Mouse (Mus musculus) heart, postnatal 25 days (tissue): ENCODE measurements around the gene Plekha8. TPM values are rescaled to one million over a fixed set of nuclear protein-coding genes. Genes with fewer than 3 reads are reported as not detected.

Experiments
- DNase-seq: peaks from one replicate; pipeline ENCODE4 v3.0.0; 2022; ENCODE audit warnings: low spot score
- intact Hi-C: fragments of 180-260 bp; cut with DNase I; formaldehyde crosslinking; loops from one replicate; pipeline ENCODE4 v1.15.1; 2025
- total RNA-seq, 2 experiments: library from RNA; stranded (reverse); gene quantifications; 2 replicates each; pipeline ENCODE4 v1.2.3; 2021

Plekha8 gene
- total RNA-seq, 2 experiments from 2014 or later: 10.6 TPM

DNA sequence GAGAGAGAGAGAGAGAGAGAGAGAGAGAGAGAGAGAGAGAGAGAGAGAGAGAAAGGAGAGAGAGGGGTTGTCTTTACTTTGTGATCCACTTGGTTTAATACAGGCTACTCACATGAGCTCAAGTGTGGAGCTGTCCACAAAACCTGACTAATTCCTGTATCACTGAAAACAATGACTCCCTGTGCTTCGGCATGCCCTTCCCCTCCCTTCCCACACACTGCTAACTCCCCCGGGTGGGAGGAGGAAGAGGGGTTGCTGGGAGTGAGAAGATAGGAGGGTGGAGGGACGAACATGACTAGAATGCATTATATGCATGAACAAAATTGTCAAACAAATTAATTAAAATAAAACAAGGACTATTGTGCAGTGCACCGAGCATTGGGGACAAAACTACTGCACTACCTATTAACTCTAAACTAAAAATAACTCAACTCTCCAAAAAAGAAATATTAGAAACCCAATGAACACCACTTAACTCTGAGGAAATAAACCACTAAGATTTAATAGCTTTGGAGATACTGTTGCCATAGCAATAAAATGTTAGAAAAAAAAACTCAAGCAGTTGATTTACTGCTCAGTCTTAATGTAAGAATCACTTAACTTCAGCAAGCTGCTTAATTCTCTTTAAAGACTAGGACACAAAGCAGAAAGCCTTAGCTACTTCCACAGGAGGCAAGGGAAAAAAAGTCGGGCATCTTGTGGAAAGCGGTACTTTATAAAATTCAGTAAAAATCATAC lies 21.5 kb upstream of the Plekha8 start:
- intact Hi-C loops: no loop called here
- DNase-seq: no peak

DNA sequence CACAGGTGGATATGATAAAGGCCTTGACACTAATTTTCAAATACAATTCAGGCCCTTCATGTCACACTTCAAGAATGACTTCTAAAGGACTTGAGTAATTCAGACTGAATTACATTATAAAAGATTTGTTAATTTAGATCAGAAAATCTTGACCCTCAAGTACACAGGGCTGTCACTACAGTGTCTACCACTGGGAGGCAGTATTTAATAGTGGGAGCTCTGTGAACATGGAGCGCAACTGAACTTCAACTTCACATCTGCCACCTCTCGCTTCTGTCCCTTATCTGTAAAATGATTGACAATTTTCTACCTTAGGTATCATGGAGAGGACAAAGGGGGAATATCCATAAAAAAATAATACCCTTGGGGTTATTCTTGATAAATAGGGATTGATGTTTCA lies 8.7 kb upstream of the Plekha8 start:
- intact Hi-C loops: loop anchor here (2.0 to 10.0 kb wide), 3 partner anchors 45 to 579 kb away; no protein-coding TSS in a partner anchor
- no peak for DNase-seq

DNA sequence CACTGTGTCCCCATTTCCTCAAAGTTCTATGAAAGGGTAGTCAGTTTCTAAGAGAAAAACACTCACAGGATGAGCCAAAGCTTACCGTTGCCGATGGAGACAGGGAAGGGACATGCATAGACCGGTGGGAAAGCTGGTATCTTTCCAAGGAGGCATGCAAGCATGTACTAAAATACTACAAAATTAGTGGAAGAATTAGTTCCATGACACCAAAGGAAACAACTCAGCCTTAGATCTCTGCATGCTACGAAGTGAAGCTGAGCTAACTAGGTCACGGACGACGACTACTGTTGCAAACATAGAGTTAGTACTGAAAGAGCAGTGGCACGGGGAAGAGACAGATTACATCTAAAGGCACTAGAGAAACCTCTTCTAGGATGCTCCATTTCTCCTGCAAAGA lies 8.0 kb upstream of the Plekha8 start:
- intact Hi-C loops: loop anchor here (2.0 to 10.0 kb wide), 3 partner anchors 44 to 578 kb away; no protein-coding TSS in a partner anchor
- DNase-seq: no peak

DNA sequence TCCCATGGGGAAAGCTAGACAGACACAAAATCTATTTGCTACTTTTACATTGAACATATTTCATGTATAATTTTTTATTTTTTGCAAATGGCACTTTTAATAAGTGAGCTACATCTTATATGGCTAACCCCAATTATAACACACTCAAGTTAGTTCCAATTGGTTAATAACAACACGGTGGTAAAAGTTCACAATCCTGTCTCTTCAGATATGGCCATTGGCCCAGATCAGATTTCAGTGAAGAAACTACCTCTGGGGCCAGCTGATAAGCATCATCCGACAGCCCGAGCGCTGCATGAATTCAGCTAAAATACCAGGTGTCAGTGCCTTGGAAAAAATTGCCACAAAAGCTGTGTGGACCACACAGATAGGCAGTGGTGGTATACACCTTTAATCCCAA lies 7.2 kb upstream of the Plekha8 start:
- intact Hi-C loops: loop anchor here (2.0 to 10.0 kb wide), 3 partner anchors 43 to 577 kb away; no protein-coding TSS in a partner anchor

DNA sequence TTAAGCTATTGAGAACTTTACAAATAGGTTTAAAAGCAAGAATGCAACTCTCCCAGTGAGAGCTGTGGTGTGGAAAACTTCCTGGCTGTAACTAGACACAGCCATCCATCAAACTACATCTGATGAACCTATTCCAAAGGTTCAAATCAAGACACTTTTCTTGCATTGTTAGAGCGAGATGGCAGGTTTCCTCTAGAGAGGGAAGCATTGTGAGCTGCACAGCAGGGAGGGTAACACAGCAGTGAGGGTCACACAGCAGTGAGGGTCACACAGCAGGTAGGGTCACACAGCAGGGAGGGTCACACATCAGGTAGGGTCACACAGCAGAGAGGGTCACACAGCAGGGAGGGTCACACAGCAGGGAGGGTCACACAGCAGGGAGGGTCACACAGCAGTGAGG lies 6.7 kb upstream of the Plekha8 start:
- no peak for DNase-seq
- intact Hi-C loops: loop anchor here (10.0 kb wide), 2 partner anchors 193 to 577 kb away; no protein-coding TSS in a partner anchor

More for the DNA sequence above, 7.2 kb upstream of the Plekha8 start:
- no peak for DNase-seq

DNA sequence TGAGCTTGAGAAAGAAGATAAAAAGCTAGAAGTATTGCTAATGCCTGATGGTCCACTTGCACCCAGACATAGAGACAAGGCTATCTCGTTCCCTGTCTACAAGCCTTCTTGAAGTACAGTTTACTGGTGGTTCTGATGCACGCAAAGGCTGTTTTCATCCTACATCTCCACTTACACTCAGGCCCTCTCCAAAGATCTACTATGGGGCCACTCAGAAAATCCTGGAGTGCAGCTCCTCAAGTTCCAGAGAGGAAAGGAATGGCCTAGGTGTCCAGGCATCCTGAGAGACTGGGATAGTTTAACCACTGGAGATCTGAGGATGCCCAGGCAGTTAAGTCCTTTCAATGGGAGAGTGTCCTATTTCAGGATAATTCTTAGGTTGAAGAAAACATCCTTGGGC lies 4.2 kb upstream of the Plekha8 start:
- DNase-seq: no peak
- intact Hi-C loops: loop anchor here (10.0 kb wide), 1 partner anchor 384 kb away; the partner anchor contains the start of gene Nod1

DNA sequence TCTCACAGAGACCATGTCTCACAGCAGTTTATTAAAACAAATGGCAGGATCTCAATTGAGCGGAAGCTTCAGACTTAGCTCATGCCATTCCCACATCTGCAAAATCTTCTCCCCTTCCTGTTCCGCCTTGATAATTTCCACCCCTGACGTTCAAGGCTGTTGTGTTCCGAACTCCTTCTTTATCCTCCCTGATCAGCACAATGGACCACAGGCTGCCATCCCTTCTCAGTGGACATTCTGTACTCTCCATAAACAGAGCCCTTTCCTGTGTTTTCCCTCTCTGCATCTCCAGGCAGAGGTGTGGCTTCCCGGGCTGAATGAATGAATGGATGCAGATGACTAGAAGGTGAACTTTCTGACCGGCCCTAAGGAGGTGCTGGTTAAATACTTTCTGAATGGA lies 3.1 kb upstream of the Plekha8 start:
- intact Hi-C loops: loop anchor here (10.0 kb wide), 1 partner anchor 383 kb away; the partner anchor contains the start of gene Nod1
- DNase-seq: peak; percentile 8

DNA sequence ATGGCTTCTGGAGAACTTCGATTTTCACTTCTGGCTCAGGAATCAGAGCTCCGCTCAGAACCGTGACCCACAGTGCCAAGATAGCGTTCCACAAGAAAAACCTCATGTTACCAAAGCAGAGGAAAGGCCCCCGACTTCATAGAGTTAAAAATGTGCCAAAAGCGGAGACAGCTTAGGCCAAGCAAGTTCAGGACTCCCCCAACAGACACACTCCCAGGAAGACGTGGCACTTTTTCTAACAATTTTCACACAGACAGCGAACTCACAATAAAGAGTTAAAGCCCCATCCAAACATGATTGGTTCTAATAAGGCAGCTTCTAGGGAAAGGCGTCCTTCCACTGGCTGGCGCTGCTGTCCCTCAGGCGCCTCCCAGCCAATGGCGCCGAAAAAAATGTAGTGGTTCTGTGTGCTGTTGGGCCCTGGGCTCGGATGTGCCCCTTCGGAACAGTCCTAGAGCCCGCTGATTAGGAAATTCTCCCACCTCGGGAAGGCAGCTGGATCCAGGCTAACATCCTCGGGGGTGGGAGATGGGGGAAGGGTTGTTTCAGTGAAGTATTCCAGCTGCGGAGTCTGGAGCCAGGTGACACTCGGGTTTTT lies 1.9 kb upstream of the Plekha8 start:
- intact Hi-C loops: loop anchor here (10.0 kb wide), 1 partner anchor 382 kb away; the partner anchor contains the start of gene Nod1
- peak; percentile 92 for DNase-seq

DNA sequence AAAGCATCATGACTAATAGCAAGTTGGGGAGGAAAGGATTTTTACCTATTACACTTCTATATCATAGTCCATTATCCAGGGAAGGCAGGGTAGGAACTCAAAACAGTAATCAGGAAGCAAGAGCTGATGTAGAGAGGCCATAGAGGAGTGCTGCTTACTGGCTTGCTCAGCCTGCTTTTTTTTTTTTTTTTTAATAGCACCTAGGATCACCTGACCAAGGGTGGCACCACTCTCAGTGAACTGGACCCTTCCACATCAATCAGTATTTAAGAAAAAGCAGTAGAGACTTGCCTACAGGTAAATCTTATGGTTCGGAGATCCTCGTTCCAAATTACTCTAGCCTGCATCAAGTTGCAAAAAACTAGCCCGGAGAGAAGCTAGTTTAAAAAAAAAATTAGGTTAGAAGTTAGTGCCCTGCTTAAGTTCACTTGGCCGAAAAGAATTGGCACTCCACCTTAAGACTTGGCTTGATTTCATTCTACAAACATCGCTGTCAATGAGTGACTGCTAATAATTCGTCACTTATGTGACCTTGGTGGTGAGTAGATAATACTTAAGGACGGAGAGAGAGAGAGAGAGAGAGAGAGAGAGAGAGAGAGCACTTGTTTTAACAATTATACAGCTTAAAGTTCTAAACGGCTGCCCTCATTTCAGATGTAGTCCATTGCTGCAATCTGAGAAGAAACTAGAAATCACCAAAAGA lies 994 bp upstream of the Plekha8 start:
- DNase-seq: no peak
- intact Hi-C loops: loop anchor here (10.0 kb wide), 1 partner anchor 381 kb away; the partner anchor contains the start of gene Nod1

DNA sequence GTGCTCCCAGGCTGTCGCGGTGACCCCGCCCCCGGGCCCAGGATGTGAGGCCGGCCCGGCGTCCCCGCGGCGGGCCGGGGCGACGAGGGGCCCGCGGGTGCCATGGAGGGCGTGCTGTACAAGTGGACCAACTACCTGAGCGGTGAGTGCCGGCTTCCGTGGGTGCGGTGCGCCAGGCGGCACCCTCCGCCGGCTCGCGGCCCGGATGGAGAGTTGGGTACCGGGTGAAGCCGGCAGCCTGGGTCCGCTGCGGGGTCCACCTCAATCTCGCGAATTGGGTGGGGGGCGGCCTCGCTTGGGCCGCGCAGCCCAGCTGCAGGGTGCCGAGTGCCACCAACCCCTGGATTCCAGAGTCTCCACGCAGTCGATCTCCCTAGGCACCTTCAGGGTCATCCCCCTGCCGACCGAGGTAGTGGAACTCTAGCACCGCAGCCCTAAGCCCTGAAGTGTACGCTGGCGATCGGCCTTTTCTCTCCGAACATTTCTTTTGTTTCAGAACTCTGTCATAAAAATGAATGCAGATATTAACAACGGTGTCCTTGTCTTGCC lies 493 bp downstream of the Plekha8 start:
- intact Hi-C loops: loop anchor here (5.0 to 10.0 kb wide), 3 partner anchors 87 to 379 kb away; partner anchors contain the start of genes Mturn, Nod1 and Znrf2
- DNase-seq: no peak

DNA sequence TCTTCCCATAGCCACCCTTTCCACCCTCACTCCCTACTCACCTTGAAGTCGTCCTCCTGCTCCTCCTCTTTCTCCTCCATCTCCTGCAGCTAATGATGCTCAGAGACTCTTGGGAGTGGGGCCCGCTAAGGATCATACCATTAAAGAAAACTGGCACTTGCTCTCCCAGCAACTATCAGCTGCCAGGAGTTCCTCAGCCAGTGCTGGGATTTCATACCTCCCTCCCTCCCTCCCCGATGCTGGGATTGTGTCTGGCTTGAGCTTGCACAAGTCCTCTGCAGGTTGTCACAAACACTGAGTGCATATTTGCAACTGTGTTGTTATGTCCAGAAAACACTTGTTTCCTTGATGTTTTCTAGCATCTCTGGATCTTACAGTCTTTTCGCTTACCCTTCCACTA lies 2.3 kb downstream of the Plekha8 start, which contains the start of gene Fkbp14:
Fkbp14 (minus strand) TSS at position 101 of the 400 bp plus-strand sequence.
- DNase-seq: no peak
- intact Hi-C loops: loop anchor here (5.0 to 10.0 kb wide), 3 partner anchors 85 to 378 kb away; partner anchors contain the start of genes Mturn, Nod1 and Znrf2

DNA sequence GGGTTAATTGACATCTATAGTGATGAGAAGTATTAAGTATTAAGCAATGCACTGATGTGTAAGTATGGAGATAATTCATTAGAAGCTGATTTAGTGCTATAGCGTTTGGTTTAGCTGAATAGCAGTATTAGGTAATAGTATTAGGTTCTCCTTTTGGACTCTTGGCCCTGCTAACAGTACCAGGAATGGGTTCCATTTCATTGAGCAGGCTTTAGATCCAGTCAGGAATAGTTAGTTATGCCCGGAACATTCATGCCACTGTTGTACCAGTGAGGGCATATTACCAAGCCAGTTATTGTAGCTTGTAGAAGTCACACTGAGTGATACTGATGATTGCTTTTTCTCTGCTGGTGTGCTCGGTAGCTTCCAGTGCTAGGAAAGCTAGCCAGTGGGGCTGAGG lies 2.8 kb downstream of the Plekha8 start:
- intact Hi-C loops: loop anchor here (5.0 to 10.0 kb wide), 3 partner anchors 85 to 377 kb away; partner anchors contain the start of genes Mturn, Nod1 and Znrf2
- no peak for DNase-seq

DNA sequence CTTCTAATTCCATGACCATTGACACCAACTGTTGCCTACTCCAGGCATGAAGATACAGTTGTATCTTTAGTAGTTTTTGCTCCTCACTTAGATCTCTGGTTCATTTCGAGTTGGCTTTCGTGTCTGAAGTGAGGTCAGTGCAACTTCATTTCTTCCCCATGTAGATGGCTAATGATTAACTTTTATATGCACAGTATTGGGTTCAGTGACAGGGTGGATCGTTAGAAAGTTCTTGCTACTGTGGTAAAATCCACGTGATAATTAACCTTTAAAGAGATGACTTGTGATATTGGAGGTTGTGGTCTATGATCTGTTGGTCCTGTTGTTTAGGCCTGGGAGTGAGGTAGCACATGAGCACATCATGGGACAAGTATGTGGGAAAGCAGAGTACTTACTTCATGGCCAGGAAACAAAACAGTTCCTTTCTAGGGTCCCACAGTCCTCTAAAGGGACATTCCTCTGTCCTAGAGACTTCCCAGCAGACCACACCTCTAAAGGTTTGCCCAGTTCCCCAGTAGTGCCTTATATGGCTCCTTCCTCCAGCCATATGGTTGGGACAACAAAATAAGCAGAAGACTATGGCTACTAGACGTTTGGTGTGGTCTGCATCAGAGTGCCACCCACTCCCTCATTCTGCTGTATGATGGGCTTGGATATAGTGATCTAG lies 5.9 kb downstream of the Plekha8 start:
- no peak for DNase-seq
- intact Hi-C loops: no loop called here

DNA sequence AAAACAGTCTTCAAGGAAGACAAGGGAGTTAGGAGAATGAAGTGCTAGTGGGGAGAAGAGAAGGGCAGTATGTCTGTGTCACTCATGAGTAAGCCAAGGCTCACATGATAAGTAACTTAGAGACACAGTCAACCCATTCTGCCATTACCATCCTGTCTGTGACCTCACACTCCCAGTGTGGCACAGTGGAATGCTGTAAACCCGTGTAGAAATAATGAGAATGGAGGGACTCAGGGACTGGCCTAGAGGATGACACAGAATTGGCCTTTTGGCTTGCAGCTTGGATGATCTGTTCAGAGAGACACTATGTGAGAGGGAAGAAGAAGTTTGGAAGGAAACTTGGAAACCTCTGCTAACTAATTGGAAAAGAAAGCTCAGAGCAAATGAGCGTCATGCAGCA lies 8.0 kb downstream of the Plekha8 start:
- intact Hi-C loops: no loop called here
- DNase-seq: no peak

DNA sequence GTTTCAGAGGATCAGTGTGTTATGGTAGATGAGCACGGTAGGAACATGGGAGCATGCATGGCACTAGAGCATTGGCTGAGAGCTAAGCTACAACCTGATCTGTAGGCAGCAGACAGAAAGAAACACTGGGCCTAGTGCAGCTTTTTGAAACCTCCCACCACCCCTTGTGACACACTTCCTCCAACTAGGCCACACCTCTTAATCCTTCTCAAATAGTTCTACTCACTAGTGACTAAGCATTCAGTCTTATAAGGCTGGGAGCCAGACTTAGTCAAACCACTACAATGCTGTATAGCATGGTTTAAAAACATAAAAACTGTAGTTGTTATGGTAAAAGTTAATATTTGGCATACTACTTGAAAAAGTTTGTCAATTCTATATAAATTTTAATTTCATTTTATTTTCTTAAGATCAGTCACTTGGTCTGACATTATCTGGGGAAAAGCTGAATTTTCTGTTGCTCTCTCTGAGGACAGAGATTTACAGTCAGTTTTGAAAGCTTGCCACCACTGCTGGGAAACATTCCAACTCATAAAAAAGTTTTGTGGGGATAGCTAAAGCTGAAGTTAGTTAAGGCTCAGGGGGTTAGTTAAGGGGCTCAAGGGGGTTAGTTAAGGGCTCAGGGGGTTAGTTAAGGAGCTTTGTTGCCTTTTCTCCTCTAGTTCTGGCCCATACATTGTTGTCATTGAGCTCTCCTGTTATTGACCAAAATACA lies 9.2 kb downstream of the Plekha8 start:
- DNase-seq: no peak
- intact Hi-C loops: no loop called here

DNA sequence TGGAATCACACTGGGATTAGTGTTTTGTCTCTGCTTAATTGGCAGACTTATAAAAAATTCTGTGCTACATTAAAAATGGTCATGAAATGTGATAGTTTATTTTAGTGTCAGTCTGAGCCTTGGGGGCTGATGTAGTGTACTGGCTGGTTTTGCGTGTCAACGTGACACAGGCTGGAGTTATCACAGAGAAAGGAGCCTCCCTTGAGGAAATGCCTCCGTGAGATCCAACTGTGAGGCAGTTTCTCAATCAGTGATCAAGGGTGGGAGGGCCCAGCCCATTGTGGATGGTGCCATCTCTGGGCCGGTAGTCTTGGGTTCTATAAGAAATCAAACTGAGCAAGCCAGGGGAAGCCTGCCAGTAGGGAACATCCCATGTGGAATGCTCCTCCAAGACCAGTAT lies 11.3 kb downstream of the Plekha8 start:
- intact Hi-C loops: no loop called here
- DNase-seq: no peak

DNA sequence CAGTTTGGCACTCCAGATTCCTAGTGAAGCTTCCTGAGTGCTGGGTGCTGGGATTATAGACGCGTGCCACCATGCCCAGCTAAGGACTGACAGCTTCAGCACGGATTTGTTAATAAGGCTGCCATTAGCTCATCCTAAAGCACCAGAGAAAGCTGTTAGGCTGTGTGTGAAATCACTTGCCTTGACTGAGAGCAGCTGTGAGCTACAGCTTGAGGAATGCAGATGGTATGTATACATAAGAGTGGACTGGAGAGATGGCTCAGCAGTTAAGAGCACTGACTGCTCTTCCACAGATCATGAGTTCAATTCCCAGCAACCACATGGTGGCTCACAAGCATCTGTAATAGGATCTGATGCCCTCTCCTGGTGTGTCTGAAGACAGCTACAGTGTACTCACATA lies 22.5 kb downstream of the Plekha8 start:
- intact Hi-C loops: no loop called here
- no peak for DNase-seq

DNA sequence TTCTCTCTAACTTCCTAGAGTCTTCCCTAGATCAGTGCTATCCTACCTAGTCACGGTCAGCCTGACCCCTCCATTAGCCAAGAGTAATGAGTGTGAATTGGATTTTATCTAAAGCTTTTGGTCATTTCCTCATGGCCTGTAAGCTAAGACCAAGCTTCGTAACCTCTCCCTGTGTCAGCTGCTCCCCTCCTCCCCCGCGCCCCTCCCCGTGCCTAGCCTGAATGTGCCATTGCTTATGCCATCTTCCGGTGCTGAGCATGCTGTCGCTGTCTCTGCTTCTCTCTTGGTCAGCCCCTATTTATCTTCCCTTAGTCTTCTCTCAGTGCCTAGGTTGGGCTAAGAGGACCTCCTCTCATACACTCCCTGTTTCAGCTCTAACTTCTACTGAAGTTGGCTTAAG lies 24.6 kb downstream of the Plekha8 start:
- intact Hi-C loops: no loop called here
- DNase-seq: no peak

DNA sequence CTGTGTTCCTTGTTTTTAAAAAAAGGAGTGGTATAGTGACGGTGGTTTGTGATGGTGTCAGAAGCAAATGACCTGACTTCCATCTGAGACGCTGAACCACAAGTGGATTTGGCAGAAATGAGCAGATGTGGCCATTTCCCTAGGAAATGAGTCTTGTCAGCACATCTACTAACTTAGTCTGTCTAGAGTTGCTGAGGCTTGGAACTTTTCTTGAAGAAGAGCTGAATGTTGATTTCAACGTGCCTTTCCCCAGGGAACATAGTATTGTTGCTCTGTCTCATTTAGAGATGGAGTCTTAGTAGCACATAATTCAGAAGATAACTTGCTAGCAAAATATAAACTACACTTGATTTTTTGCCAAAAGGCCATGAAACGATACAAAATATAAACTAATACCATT lies 25.4 kb downstream of the Plekha8 start:
- DNase-seq: no peak
- intact Hi-C loops: no loop called here
